Mouse (Mus musculus) hindbrain, embryonic 10.5 days (tissue): ENCODE data around the gene Taz. TPM values are rescaled to one million over a fixed set of nuclear protein-coding genes. Genes with fewer than 3 reads are reported as not detected.

Experiments
- DNase-seq: peaks from one replicate; pipeline ENCODE4 v3.0.0-alpha.2; 2017; ENCODE audit warnings: low spot score
- H3K27ac ChIP-seq: fragments of 300-500 bp; sonication (generic); 2 replicates; pipeline ENCODE4 v1.5.1; 2016; ENCODE audit warnings: mild to moderate bottlenecking, moderate library complexity
- H3K27me3 ChIP-seq: fragments of 300-500 bp; sonication (generic); 2 replicates; pipeline ENCODE4 v1.6.1; 2016; ENCODE audit warnings: mild to moderate bottlenecking; ENCODE audit not compliant: poor library complexity, insufficient read depth, severe bottlenecking
- H3K36me3 ChIP-seq: fragments of 300-500 bp; sonication (generic); 2 replicates; pipeline ENCODE4 v1.6.1; 2016; ENCODE audit warnings: mild to moderate bottlenecking, moderate library complexity
- H3K4me1 ChIP-seq: fragments of 300-500 bp; sonication (generic); replicated peaks from 2 replicates; pipeline ENCODE4 v1.6.1; 2016; ENCODE audit warnings: mild to moderate bottlenecking
- H3K4me3 ChIP-seq: fragments of 300-500 bp; sonication (generic); 2 replicates; pipeline ENCODE4 v1.5.1; 2016; ENCODE audit warnings: mild to moderate bottlenecking, moderate library complexity
- H3K9me3 ChIP-seq: fragments of 300-500 bp; sonication (generic); 2 replicates; pipeline ENCODE4 v1.6.1; 2016; ENCODE audit warnings: mild to moderate bottlenecking, moderate library complexity
- WGBS: fragments of 180-500 bp; shearing (Covaris S2); methylation state at CpG from one replicate; pipeline ENCODE4 v1.1.7; 2016; 5-methylcytosine and 5-hydroxymethylcytosine counted together
- polyA plus RNA-seq: library from polyadenylated mRNA; unstranded; fragments of >200 nt; fragmentation: Nextera tagmentation; extraction: Ambion mirVana; gene quantifications from 2 replicates; pipeline ENCODE4 v1.2.1, GENCODE M21; 2016

Gene Taz
- polyA plus RNA-seq = 70.6 and 76.1 TPM in 2 replicates

GRCm38 (mm10) chrX:74281732-74282394, at the start of gene Taz, which contains the start of gene Dnase1l1:
Gene Taz (plus strand): TSS chrX:74281912.
Gene Dnase1l1 (minus strand): TSS chrX:74282337.
- Histone ChIP-seq H3K9me3 (no peaks in the 10 kb centered on the region), H3K4me1 (peaks cover 12% of the 10 kb centered on the region), H3K4me3 (peak within 1 kb of the TSS; percentile 69), H3K36me3 (no peaks in the 10 kb centered on the region), H3K27ac (peak within 1 kb of the TSS; percentile 88), H3K27me3 (no peaks in the 10 kb centered on the region)
- 16% methylated on average over 16 of the region's 16 CpGs for WGBS
- peak; percentile 58 for DNase-seq

DNA sequence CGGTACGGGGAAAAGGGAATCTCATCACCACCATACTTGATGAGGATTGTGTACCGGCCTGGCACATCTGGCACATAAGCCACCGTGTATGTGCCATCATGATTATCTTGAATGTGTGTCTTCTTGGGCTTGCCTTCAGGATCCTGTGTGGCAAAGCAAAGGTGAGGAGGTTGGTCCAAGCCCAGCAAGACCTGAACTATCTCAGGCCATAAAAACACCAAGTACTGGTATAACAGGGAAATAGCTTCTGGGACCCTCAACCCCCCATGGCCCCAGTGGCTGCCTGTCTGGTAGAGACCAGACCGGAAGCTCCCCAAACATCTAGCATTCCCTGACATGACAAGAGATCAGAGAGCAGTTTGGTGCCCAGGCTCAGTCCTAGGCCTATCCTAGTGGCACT, 48.5 kb upstream of the Taz start:
- DNase-seq = no peak
- no peaks in the 10 kb centered on the region for H3K9me3 ChIP-seq
- no peaks in the 10 kb centered on the region for H3K4me1 ChIP-seq
- WGBS = 94% methylated on average over 5 of the region's 5 CpGs
- H3K36me3 ChIP-seq = peaks cover 98% of the 10 kb centered on the region
- no peak overlapping the region for H3K27ac ChIP-seq
- H3K27me3 ChIP-seq = no peaks in the 10 kb centered on the region
- H3K4me3 ChIP-seq = no peak overlapping the region

DNA sequence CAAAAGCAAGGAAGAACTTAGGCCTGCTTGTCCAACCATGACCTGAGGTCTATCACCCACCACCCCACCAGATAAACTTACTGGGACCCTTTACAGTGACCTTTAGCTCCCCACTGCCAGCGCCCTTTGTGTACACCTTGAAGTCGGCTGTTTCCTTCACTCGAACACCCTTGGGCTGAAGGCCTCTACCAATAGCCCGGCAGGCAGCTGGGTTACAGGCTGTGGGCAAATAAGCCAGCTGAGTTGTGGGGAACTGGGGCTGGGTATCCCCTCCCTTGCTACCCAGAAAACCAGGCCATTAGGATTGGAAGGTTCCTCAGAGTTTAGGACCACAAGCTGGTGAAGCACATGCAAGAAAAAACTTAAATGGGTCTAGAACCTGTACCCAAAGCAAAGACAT, 41.4 kb upstream of the Taz start:
- 96% methylated on average over 4 of the region's 4 CpGs for WGBS
- Histone ChIP-seq H3K27me3 (no peaks in the 10 kb centered on the region), H3K9me3 (no peaks in the 10 kb centered on the region), H3K36me3 (peaks cover 86% of the 10 kb centered on the region), H3K4me1 (peaks cover 6% of the 10 kb centered on the region), H3K27ac (no peak overlapping the region), H3K4me3 (no peak overlapping the region)
- DNase-seq = no peak

- H3K36me3 ChIP-seq = peaks cover 57% of the 10 kb centered on the region
These were observed 38.3 kb upstream of the Taz start for GRCm38 (mm10) chrX:74243396-74243795.

GRCm38 (mm10) chrX:74243807-74244206, 37.9 kb upstream of the Taz start:
- Histone ChIP-seq H3K27ac (peak overlapping the region; percentile 94), H3K27me3 (no peaks in the 10 kb centered on the region), H3K4me1 (peaks cover 6% of the 10 kb centered on the region), H3K36me3 (peaks cover 53% of the 10 kb centered on the region), H3K9me3 (no peaks in the 10 kb centered on the region), H3K4me3 (peak overlapping the region; percentile 66)
- no peak for DNase-seq
- WGBS = 77% methylated on average over 3 of the region's 3 CpGs

More at GRCm38 (mm10) chrX:74243396-74243795, 38.3 kb upstream of the Taz start:
- WGBS = 88% methylated on average over 2 of the region's 2 CpGs
- H3K4me1 ChIP-seq = peaks cover 6% of the 10 kb centered on the region
- H3K27me3 ChIP-seq = no peaks in the 10 kb centered on the region
- H3K27ac ChIP-seq = peak overlapping the region; percentile 94; the same call in 1 of the 2 replicates
- H3K9me3 ChIP-seq = no peaks in the 10 kb centered on the region
- H3K4me3 ChIP-seq = peak overlapping the region; percentile 66
- no peak for DNase-seq

DNA sequence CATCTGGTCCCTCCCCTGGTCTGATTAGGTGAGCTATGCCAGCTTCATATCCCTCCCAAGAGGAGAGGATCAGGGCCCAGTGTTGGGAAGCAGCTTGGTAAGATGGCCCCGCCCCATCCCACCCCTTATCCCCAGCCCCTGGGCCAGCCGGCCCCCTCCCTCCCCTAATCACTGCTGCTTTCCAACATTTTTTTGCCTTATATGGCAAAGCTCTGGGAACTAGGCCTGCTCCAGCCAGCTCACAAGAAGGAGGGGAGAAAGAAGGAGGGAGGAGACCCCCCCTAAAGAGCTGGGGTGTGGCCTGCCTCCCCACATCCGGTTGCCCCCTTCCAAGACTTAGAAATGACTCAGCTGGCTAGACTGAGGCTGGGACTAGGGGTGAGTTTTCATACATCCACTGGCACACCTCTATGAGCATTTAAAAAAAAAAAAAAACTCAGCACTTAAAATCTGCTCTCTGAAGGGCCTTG, 37.1 kb upstream of the Taz start:
- Histone ChIP-seq H3K4me3 (peak overlapping the region; percentile 66), H3K27me3 (no peaks in the 10 kb centered on the region), H3K27ac (peak overlapping the region; percentile 94), H3K4me1 (peaks cover 12% of the 10 kb centered on the region), H3K36me3 (peaks cover 45% of the 10 kb centered on the region), H3K9me3 (no peaks in the 10 kb centered on the region; the same call in 1 of the 2 replicates)
- 30% methylated on average over 3 of the region's 3 CpGs for WGBS
- peak; percentile 63 for DNase-seq

- no peak for DNase-seq
- H3K27ac ChIP-seq = peak overlapping the region; percentile 94
- 37% methylated on average over 1 of the region's 1 CpGs for WGBS
These were observed 36.6 kb upstream of the Taz start for GRCm38 (mm10) chrX:74245107-74245506.

DNA sequence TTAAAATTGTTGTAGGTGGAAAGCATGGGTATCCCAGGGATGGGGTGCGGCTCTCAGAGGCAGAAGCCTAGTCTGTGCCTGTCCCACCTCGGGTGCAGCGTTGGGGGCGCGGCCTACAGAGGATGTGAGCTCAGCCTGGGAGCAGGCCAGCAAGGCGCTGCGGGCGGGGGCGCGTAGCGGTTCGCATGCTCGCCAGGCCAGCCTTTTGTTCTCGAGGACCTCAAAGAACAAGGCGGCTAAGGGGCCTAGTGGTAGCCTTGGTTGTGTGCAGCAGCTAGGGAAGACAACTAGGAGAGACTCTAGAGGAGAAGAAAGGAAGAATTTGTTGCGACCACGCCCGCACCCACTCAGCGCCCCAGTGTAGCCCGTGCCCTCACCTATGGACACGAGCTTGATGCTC, 36.0 kb upstream of the Taz start:
- peak; percentile 70 for DNase-seq
- H3K4me1 ChIP-seq = peaks cover 16% of the 10 kb centered on the region
- WGBS = 27% methylated on average over 21 of the region's 21 CpGs
- H3K4me3 ChIP-seq = peak overlapping the region; percentile 66
- peaks cover 4% of the 10 kb centered on the region; the same call in 1 of the 2 replicates for H3K27me3 ChIP-seq
- H3K36me3 ChIP-seq = peaks cover 34% of the 10 kb centered on the region
- no peaks in the 10 kb centered on the region; the same call in 1 of the 2 replicates for H3K9me3 ChIP-seq
- peak overlapping the region; percentile 94 for H3K27ac ChIP-seq

More at GRCm38 (mm10) chrX:74245107-74245506, 36.6 kb upstream of the Taz start:
- Histone ChIP-seq H3K27me3 (no peaks in the 10 kb centered on the region), H3K9me3 (no peaks in the 10 kb centered on the region; the same call in 1 of the 2 replicates), H3K36me3 (peaks cover 40% of the 10 kb centered on the region), H3K4me1 (peaks cover 16% of the 10 kb centered on the region), H3K4me3 (peak overlapping the region; percentile 66)

DNA sequence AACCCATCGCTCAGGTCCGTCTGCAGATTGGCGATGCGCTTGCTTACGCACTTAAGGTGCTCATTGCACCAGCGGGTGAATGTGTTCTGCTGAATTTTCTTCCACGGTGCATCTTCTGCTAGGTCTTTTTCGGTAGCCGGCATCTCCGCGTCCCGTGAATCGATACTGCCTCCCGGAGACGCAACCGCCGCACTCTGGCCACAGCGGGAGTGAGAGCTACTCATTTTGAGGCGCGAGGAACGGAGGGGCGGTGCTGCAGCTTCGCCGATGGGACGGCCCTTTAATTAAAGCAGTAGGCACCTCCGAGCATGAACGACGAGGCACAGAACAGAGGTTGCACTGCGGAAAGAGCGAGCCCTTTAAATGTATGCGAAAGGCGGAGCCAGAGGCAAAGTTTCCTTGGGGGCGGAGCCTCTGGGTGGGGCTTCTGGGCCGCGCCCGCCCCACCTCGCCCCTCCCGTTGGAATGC, 35.5 kb upstream of the Taz start:
- H3K4me1 ChIP-seq = peaks cover 16% of the 10 kb centered on the region
- peaks cover 6% of the 10 kb centered on the region; the same call in 1 of the 2 replicates for H3K27me3 ChIP-seq
- DNase-seq = peak; percentile 86
- H3K4me3 ChIP-seq = peak overlapping the region; percentile 66
- WGBS = 15% methylated on average over 38 of the region's 38 CpGs
- peaks cover 29% of the 10 kb centered on the region for H3K36me3 ChIP-seq
- H3K27ac ChIP-seq = peak overlapping the region; percentile 94
- no peaks in the 10 kb centered on the region; the same call in 1 of the 2 replicates for H3K9me3 ChIP-seq

GRCm38 (mm10) chrX:74246693-74247092, 35.0 kb upstream of the Taz start:
- H3K27ac ChIP-seq = peak overlapping the region; percentile 94
- H3K4me1 ChIP-seq = peaks cover 16% of the 10 kb centered on the region
- H3K9me3 ChIP-seq = no peaks in the 10 kb centered on the region; the same call in 1 of the 2 replicates
- 20% methylated on average over 15 of the region's 15 CpGs for WGBS
- DNase-seq = no peak
- peaks cover 24% of the 10 kb centered on the region for H3K36me3 ChIP-seq
- peak overlapping the region; percentile 66 for H3K4me3 ChIP-seq
- H3K27me3 ChIP-seq = peaks cover 6% of the 10 kb centered on the region; the same call in 1 of the 2 replicates

DNA sequence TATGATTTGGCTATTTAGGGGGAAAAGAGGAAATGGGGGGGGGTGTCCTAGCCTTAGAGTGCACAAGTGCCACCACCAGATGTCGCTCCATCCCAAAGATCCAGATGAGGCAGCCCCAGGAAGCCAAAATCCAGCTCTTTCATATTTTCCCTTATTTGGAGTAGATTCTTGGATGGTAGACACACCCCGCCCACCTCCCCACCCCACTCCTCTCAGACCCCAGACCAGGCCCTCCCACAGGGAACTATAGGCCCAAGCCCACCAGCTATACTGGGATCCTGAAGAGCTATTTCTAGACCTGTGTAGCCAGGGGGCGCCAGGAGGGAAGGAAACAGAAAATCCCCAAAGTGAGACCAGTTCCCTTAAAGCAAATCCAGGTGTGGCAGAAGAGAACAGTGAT, 33.1 kb upstream of the Taz start:
- WGBS = 19% methylated on average over 3 of the region's 3 CpGs
- no peak overlapping the region for H3K27ac ChIP-seq
- no peak overlapping the region for H3K4me3 ChIP-seq
- peak; percentile 64 for DNase-seq
- H3K36me3 ChIP-seq = peaks cover 5% of the 10 kb centered on the region; the same call in 1 of the 2 replicates
- H3K4me1 ChIP-seq = peaks cover 14% of the 10 kb centered on the region
- no peaks in the 10 kb centered on the region; the same call in 1 of the 2 replicates for H3K9me3 ChIP-seq
- H3K27me3 ChIP-seq = peaks cover 6% of the 10 kb centered on the region; the same call in 1 of the 2 replicates

- no peaks in the 10 kb centered on the region for H3K36me3 ChIP-seq
- peaks cover 10% of the 10 kb centered on the region for H3K4me1 ChIP-seq
- H3K4me3 ChIP-seq = peak within 1 kb of the TSS; percentile 60
- peaks cover 6% of the 10 kb centered on the region; the same call in 1 of the 2 replicates for H3K27me3 ChIP-seq
- H3K9me3 ChIP-seq = no peaks in the 10 kb centered on the region; the same call in 1 of the 2 replicates
- peak within 1 kb of the TSS; percentile 87 for H3K27ac ChIP-seq
- WGBS = 24% methylated on average over 38 of the region's 38 CpGs
- DNase-seq = peak; percentile 62
These were observed 32.1 kb upstream of the Taz start, which contains the start of gene Flna for GRCm38 (mm10) chrX:74249615-74250014. Gene Flna (minus strand): TSS chrX:74249820.
